Mouse (Mus musculus): ENCODE measurements around the gene Ppwd1. TPM values are rescaled to one million over a fixed set of nuclear protein-coding genes. Genes with fewer than 3 reads are reported as not detected.
"Not testable (repeated sequence)": the region's sequence is repeated elsewhere in the genome, so short reads cannot be mapped to it uniquely, and the experiment has no call there.

The Ppwd1 gene
- total RNA-seq (2021) = 10 to 100 TPM; 13.2 to 13.7 TPM
- long read RNA-seq, transcript Ppwd1-201 (11 exons, 2,342 nt) = major isoform, 7 of 10 reads
- long read RNA-seq, partial matches to known transcripts = 0 of 10 reads
- long read RNA-seq, other reads (novel, unspliced or antisense) = 3 of 10 reads

GRCm38 (mm10) chr13:104228384-104229066, at the start of gene Ppwd1, which contains the start of gene Cenpk:
TSS of gene Ppwd1 (minus strand) at chr13:104228843.
TSS of gene Cenpk (plus strand) at chr13:104228611.
- DNase-seq (ENCODE audit: low spot score in 2 of 2) = peak; percentile 98

GRCm38 (mm10) chr13:104258997-104259396, 30.4 kb upstream of the Ppwd1 start:
- DNase-seq (ENCODE audit: low spot score in 2 of 2) = no peak

GRCm38 (mm10) chr13:104229181-104229580, 538 bp upstream of the Ppwd1 start:
- no peak for DNase-seq (ENCODE audit: low spot score in 2 of 2)

- no peak for DNase-seq (ENCODE audit: low spot score in 2 of 2)
Observed at GRCm38 (mm10) chr13:104227478-104227877, 1.2 kb downstream of the Ppwd1 start.

GRCm38 (mm10) chr13:104204313-104204712, 24.3 kb downstream of the Ppwd1 start:
- no peak for DNase-seq (ENCODE audit: low spot score in 2 of 2)

GRCm38 (mm10) chr13:104195891-104196290, 32.8 kb downstream of the Ppwd1 start:
- DNase-seq (ENCODE audit: low spot score in 2 of 2) = not testable (repeated sequence)

GRCm38 (mm10) chr13:104187357-104187756, 41.3 kb downstream of the Ppwd1 start:
- DNase-seq (ENCODE audit: low spot score in 2 of 2) = no peak

- no peak for DNase-seq (ENCODE audit: low spot score in 2 of 2)
Observed at GRCm38 (mm10) chr13:104179176-104179888, 49.3 kb downstream of the Ppwd1 start.

GRCm38 (mm10) chr13:104178650-104179121, 50.0 kb downstream of the Ppwd1 start, which contains the start of gene Trim23:
TSS of gene Trim23 (plus strand) at chr13:104178797.
- DNase-seq (ENCODE audit: low spot score in 2 of 2) = peak; percentile 95 to 96

GRCm38 (mm10) chr13:104177796-104178649, 50.6 kb downstream of the Ppwd1 start, which contains the start of gene Trappc13:
TSS of gene Trappc13 (minus strand) at chr13:104178469.
- peak; percentile 80 to 86 for DNase-seq (ENCODE audit: low spot score in 2 of 2)

- no peak for DNase-seq (ENCODE audit: low spot score in 2 of 2)
Observed at GRCm38 (mm10) chr13:104176874-104177273, 51.8 kb downstream of the Ppwd1 start.

GRCm38 (mm10) chr13:104172498-104172897, 56.1 kb downstream of the Ppwd1 start:
- no peak for DNase-seq (ENCODE audit: low spot score in 2 of 2)

GRCm38 (mm10) chr13:104171711-104172110, 56.9 kb downstream of the Ppwd1 start:
- DNase-seq (ENCODE audit: low spot score in 2 of 2) = no peak

- no peak for DNase-seq (ENCODE audit: low spot score in 2 of 2)
Observed at GRCm38 (mm10) chr13:104155686-104156085, 73.0 kb downstream of the Ppwd1 start.

Other genes with a start within 250 kb of the Ppwd1 start
- gene Nln, start 119.2 kb downstream of the Ppwd1 start, total RNA-seq (2021) = 10 to 100 TPM; 43.4 to 50.8 TPM
- 10 to 100 TPM; 56.7 to 62.0 TPM for gene Sgtb, start 119.1 kb downstream of the Ppwd1 start, total RNA-seq (2021)
- gene Trappc13, start 50.4 kb downstream of the Ppwd1 start, total RNA-seq (2021) = 10 to 100 TPM; 47.6 to 50.2 TPM
- gene Trim23, start 50.0 kb downstream of the Ppwd1 start, total RNA-seq (2021) = 10 to 100 TPM; 55.5 to 57.4 TPM
- gene Cenpk, start 232 bp downstream of the Ppwd1 start, total RNA-seq (2021) = 1 to 10 TPM; 3.0 to 4.5 TPM
- 1 to 10 TPM; 3.5 to 4.2 TPM for gene Adamts6, start 59.0 kb upstream of the Ppwd1 start, total RNA-seq (2021)

Data from layer of hippocampus, postnatal 10 days (tissue).